Mouse (Mus musculus) liver, embryonic 11.5 days (tissue): ENCODE results near the gene Mif. TPM values are rescaled to one million over a fixed set of nuclear protein-coding genes. Genes with fewer than 3 reads are reported as not detected.

Experiments
- polyA plus RNA-seq: library from polyadenylated mRNA; unstranded; fragments of >200 nt; fragmentation: Nextera tagmentation; extraction: Ambion mirVana; gene quantifications from 2 replicates; pipeline ENCODE4 v1.2.1, GENCODE M21; 2014

Gene Mif
- polyA plus RNA-seq, 1 experiment from 2014 or later = 2,772 TPM

Other genes with a start within 250 kb of the Mif start
- 0.91 and 1.5 TPM in 2 replicates for gene Susd2, start 216.2 kb downstream of the Mif start, polyA plus RNA-seq
- 30.3 and 33.3 TPM in 2 replicates for gene Cabin1, start 95.9 kb downstream of the Mif start, polyA plus RNA-seq
- gene Ddt, start 86.8 kb downstream of the Mif start, polyA plus RNA-seq = 198 and 213 TPM in 2 replicates
- gene Gm20441, start 79.3 kb downstream of the Mif start, polyA plus RNA-seq = not detected in 2 replicates
- gene Gstt3, start 78.8 kb downstream of the Mif start, polyA plus RNA-seq = 6.3 and 7.9 TPM in 2 replicates
- 40.7 and 43.0 TPM in 2 replicates for gene Gstt1, start 61.7 kb downstream of the Mif start, polyA plus RNA-seq
- not detected in 2 replicates for gene Gstt4, start 37.7 kb downstream of the Mif start, polyA plus RNA-seq
- gene Gstt2, start 22.8 kb downstream of the Mif start, polyA plus RNA-seq = 38.4 and 39.6 TPM in 2 replicates
- 4.0 and 5.1 TPM in 2 replicates for gene Derl3, start 33.2 kb upstream of the Mif start, polyA plus RNA-seq
- 157 and 162 TPM in 2 replicates for gene Smarcb1, start 61.4 kb upstream of the Mif start, polyA plus RNA-seq
- 103 and 113 TPM in 2 replicates for gene Chchd10, start 72.9 kb upstream of the Mif start, polyA plus RNA-seq
- 15.2 and 16.6 TPM in 2 replicates for gene Mmp11, start 76.3 kb upstream of the Mif start, polyA plus RNA-seq
- gene Gm867, start 80.4 kb upstream of the Mif start, polyA plus RNA-seq = 3.2 and 3.4 TPM in 2 replicates
- gene Vpreb3, start 82.8 kb upstream of the Mif start, polyA plus RNA-seq = 0.52 and 0.96 TPM in 2 replicates
- gene Gm5134, start 94.3 kb upstream of the Mif start, polyA plus RNA-seq = 0.06 and 0.22 TPM in 2 replicates
- 31.2 and 32.9 TPM in 2 replicates for gene Zfp280b, start 172.4 kb upstream of the Mif start, polyA plus RNA-seq